Mouse (Mus musculus): ENCODE data around the gene Ppa2.
A peak's percentile ranks its signal among the peaks of the same experiment; 100 is the strongest.

The Ppa2 gene

DNA sequence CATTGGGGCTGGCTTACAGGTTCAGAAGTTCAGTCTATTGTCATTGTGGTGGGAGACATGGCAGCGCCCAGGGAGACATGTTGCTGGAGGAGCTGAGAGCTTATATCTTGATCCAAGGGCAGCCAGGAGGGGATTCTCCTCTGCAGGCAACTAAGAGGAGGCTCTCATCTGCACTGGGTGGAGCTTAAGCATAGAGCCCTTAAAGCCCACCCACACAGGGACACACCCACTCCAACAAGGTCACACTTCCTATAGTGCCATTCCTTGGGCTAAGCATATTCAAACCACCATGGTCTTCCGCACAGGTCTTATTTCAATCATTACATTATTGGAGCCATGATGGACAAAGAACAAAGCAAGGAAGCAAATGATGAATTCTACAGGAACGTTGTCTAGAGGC is 95.7 kb downstream of the Ppa2 start:
- no peak for DNase-seq

DNA sequence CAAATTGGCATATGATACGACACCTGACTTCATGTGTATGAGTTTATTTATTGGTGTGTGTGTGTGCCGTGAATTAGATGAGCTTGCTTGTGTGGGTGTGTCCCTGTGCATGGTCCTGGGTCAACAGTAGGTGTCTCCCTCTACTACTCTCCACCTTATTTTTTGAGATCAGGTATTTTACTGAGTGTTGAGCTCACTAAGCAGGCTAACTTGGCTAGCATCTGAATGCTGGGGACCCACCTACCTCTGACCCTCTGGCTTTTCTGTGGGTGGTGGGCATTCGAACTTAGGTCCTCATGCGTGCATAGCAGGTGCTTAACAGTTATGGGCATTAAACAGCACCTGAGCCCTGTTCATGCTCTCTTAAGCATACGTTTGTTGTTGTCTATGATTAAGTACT is 96.3 kb downstream of the Ppa2 start:
- no peak for DNase-seq

DNA sequence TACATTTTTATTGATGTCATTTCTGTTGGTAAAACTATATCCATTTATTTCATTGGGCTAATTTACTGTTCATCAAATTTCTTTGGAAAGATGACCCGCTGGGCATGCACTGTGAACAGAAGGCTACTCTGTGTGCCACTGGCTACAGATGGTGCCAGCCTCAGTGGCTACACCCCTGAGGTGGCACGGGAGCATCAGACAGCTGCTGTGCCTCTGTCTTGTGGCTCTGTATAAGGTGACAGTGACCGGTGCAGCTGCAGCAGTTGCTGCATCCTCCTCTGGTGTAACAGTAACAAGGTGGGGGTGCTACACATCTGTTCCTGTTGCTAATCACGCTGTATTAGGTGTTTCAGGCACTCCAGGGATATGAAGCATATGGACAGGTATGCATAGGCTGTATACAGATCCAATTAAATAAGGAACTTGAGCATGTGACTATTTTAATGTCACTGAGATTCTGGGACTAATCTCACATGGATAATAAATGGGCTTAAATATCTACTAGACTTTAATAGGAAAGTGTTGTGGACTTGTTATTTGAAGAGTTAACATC is 101.3 kb downstream of the Ppa2 start:
- no peak for DNase-seq

DNA sequence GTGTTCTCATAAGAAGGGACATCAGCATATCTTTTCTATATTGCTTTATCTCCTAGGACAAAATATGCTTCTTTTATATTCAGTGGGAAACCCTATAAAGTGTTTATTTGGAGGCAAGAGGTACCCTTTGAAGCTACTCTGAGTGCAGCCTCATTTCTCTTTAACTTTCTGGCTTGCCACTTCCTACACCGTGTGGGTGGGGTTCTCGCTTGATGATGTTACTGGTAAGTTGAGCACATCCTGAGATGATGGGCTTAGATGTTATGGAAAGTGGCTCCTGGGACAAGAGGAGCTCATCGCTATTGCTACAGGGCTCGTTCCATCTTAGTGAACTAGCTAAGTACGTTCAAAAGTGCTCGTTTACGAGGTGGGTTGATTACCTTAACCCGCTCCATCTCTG is 101.9 kb downstream of the Ppa2 start:
- DNase-seq: peak; percentile 20

DNA sequence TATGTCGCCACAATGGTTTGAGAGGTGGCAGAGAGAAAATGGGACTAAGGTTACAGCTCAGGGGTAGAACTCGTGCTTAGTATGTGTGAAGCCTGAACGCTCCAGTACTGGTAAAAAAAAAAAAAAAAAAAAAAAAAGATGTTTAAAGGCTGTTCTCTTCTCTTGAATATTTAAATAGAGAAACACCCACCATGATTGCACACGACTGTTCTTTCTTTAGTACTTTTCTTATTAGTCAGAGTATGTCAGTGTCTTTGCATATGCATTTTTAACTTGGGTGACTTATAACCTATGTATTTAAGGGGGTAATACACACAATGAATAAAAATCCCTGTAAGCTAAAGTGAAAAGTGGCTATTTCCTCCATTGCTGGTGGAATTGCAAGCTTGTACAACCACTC is 104.8 kb downstream of the Ppa2 start:
- DNase-seq: no peak

DNA sequence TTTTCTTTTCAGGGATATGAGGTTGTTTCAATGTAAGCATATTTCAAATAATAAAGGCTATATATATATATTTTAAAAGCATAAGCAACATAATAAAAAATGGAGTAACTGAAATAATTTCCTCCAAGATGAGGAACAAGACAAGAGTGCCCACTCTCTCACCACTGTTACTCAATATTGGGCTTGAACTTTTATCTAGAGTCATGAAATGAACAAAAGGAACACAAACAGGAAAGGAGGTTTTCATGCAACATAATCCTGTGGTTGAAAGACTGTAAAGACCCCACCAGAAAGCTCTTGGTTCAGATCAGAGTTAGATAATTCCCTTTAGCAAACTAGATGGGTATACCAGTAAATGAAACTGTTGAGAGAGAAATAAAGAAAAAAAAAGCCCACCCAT is 113.2 kb downstream of the Ppa2 start:
- no peak for DNase-seq

Measured in thymus, postnatal 14 days (tissue).